Mouse (Mus musculus): ENCODE measurements around the gene Fam186a.

DNA sequence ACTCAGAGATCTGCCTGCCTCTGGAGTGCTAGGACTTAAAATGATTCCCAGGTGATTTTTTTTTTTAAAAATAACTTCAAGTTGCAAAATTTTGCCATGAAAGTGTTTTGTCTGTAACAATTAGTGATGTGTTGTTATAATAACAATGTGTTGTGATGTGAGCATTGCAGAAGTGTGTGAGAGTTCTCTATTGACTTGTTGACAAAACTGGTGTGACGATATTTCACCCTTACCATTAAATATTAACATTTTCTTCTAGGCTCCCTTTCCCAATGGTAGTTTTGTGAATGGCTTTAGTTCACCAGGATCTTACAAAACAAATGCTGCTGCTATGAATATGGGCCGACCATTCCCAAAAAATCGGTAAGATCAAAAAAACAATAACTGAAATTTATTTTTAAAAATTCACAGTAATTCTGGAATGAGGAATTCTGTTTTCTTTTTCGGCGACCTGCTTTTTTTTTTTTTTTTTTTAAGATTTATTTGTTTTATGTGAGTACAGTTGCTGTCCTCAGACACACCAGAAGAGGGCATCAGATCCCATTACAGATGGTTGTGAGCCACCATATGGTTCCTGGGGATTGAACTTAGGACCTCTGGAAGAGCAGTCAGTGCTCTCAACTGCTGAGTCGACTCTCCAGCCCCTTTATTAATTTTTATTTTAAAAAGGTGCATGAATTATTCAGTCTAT lies 30.4 kb upstream of the Fam186a start:
- no peak for TF ChIP-seq MAFK (IDR thresholded peaks at IDR 0.05; ENCODE audit: insufficient read depth, low read depth, low read length)
- peak; percentile 69; the same call in 1 of the 2 replicates for TF ChIP-seq ZNF384 (IDR thresholded peaks at IDR 0.05; ENCODE audit: low read depth, low read length)
